Mouse (Mus musculus): ENCODE data around the gene Pno1. TPM values are rescaled to one million over a fixed set of nuclear protein-coding genes. Genes with fewer than 3 reads are reported as not detected.

Gene Pno1
- 40.3 TPM for polyA plus RNA-seq (2015; fragmentation: Illumina TruSeq; extraction: RNeasy Lipid Tissue Mini Kit (QIAGEN cat#74804); ENCODE audit: insufficient read depth, low replicate concordance)

GRCm38 (mm10) chr11:17211258-17212140 is at the start of gene Pno1:
Pno1 (minus strand) TSS chr11:17211568.

GRCm38 (mm10) chr11:17257443-17257842 is 46.1 kb upstream of the Pno1 start, which contains the start of gene C1d:
C1d (plus strand) TSS chr11:17257579.

DNA sequence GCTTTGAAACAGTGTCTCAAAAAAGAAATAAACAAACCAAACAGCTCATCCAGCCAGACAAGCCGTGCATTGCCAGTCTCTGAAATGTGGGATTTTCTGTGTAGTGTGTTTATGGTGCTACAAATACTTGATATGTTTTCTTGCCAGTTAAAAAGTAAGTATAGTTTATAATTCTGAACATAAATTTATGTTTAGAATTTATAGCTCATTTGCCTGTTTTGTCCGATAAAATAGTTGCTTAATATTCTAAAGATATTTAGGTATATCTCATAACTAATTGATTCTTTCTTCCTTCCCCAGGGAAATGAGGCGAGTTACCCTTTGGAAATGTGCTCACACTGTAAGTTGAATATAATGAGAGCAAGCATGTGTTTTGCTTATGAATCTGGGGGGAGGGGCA is 29.6 kb downstream of the Pno1 start, which contains the start of gene Wdr92:
Gene Wdr92 (plus strand): TSS at position 301 of the 400 bp plus-strand sequence.

GRCm38 (mm10) chr11:17158858-17159737 is 52.3 kb downstream of the Pno1 start, which contains the start of gene Ppp3r1:
Ppp3r1 (plus strand) TSS chr11:17159263.

Other genes starting within 250 kb of the Pno1 start
- 15.0 TPM for gene Cnrip1, start 160.0 kb downstream of the Pno1 start, polyA plus RNA-seq (2015; fragmentation: Illumina TruSeq; extraction: RNeasy Lipid Tissue Mini Kit (QIAGEN cat#74804); ENCODE audit: insufficient read depth, low replicate concordance)
- 217 TPM for gene Plek, start 159.2 kb downstream of the Pno1 start, polyA plus RNA-seq (2015; fragmentation: Illumina TruSeq; extraction: RNeasy Lipid Tissue Mini Kit (QIAGEN cat#74804); ENCODE audit: insufficient read depth, low replicate concordance)
- gene Ppp3r1, start 52.3 kb downstream of the Pno1 start, polyA plus RNA-seq (2015; fragmentation: Illumina TruSeq; extraction: RNeasy Lipid Tissue Mini Kit (QIAGEN cat#74804); ENCODE audit: insufficient read depth, low replicate concordance), result 149 TPM
- gene Wdr92, start 29.5 kb downstream of the Pno1 start, polyA plus RNA-seq (2015; fragmentation: Illumina TruSeq; extraction: RNeasy Lipid Tissue Mini Kit (QIAGEN cat#74804); ENCODE audit: insufficient read depth, low replicate concordance), result 17.1 TPM
- 81.6 TPM for gene C1d, start 46.0 kb upstream of the Pno1 start, polyA plus RNA-seq (2015; fragmentation: Illumina TruSeq; extraction: RNeasy Lipid Tissue Mini Kit (QIAGEN cat#74804); ENCODE audit: insufficient read depth, low replicate concordance)